Mouse (Mus musculus): Measurements from ENCODE around the gene Thada. TPM values are rescaled to one million over a fixed set of nuclear protein-coding genes. Genes with fewer than 3 reads are reported as not detected.

The Thada gene
- total RNA-seq, 2 experiments from 2014 or later = 27.1 to 28.2 TPM

GRCm38 (mm10) chr17:84351912-84352789 is 113.9 kb downstream of the Thada start:
- peak; percentile 87 for ATAC-seq (replicated peaks; ENCODE audit: poor library complexity)

GRCm38 (mm10) chr17:84351276-84351675 is 114.7 kb downstream of the Thada start:
- ATAC-seq (replicated peaks; ENCODE audit: poor library complexity) = no peak

GRCm38 (mm10) chr17:84348865-84349264 is 117.1 kb downstream of the Thada start:
- ATAC-seq (replicated peaks; ENCODE audit: poor library complexity) = no peak

DNA sequence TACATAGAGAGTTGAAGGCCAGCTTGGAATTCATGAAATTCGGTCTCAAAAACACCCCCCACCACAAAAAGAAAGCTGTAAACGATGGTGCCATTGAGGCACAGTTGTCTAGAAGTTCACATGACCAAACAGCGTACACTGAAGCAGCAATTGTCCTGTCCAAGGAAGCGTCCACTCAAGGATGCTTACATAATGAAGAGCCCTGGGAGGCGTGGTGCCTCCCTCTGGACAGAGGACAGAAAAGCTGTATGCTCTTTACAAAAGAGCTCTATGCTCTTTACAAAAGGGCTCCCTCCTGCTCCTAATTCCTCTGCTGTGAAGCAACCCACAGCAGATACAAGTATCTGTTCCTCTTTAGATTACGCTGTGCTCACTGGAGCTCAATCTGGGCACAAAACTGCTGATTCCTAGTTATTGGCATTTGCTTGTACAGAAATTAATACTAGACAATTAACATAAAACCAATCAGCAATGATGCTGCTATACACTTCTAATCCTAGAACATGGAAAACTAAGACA is 123.6 kb downstream of the Thada start:
- ATAC-seq (replicated peaks; ENCODE audit: poor library complexity) = peak; percentile 77

- ATAC-seq (replicated peaks; ENCODE audit: poor library complexity) = no peak
These were observed 124.3 kb downstream of the Thada start for GRCm38 (mm10) chr17:84341686-84342085.

GRCm38 (mm10) chr17:84340574-84340973 is 125.4 kb downstream of the Thada start:
- ATAC-seq (replicated peaks; ENCODE audit: poor library complexity) = peak; percentile 60

DNA sequence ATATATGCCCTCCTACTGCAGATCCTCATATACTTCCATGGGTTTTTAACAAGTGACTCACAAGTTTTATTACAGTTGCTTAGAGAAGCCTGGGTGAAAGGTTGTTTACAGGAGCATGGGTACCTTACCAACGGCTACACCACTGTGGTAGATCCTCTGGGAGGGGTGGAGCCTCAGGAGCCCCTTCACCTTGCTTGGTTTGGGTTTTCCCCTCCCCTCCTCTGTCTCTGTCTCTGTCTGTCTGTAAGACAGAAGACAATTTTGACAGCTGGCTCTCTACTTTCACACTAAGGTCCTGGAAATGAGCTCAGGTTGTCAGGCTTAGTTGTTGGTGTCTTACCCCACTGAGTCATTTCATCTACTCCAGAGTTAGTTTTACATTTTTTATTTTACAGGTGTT is 130.0 kb downstream of the Thada start:
- ATAC-seq (replicated peaks; ENCODE audit: poor library complexity) = no peak

DNA sequence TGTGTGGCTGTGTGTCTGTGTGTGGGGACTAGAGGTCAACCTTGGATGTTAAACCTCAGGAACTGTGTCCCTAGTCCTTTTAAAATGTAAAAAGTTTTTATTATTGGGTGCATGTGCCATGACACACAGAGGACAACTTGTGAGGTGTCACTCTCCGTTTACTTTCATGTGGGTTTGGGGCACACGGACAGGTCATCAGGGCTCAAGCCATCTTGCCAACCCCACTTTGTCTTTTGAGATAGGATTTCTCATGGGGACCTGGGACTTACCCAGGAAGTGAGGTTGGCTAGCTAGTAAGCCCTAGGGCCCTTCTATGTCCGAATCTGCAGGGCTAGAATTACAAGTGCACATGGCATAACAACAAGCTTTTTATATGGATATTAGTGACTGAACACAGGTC is 130.9 kb downstream of the Thada start:
- no peak for ATAC-seq (replicated peaks; ENCODE audit: poor library complexity)

DNA sequence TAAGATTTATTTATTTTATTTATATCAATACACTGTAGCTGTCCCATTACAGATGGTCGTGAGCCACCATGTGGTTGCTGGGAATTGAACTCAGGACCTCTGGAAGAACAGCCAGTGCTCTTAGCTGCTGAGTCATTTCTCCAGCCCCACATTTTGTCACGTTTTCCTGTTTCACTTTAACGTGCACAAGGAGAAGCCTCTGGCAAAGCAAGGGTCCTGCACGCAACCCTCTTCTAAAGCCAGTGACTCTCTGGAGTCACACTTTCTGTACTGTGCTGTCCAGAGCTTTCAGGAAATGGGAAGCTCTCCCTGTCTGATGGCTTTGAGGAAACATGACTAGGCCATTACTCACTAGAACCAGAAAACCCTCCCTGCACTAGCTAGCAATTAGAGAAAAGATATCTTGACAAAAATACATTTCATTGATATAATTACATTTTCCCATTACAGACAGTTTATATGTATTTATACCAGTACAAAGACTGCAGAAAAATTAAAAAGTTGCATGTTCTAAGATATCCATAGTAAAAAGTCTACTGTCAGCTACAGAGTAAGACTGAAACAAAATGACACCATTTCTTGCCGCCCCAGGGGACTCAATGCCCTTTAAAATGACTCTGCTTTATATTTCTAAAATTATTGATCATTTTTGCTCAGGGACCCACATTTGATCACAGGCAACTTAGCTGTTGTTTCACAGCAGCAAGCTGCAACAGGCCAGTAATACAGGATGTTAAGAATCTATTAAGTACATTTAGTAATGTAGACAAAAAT is 131.6 kb downstream of the Thada start:
- ATAC-seq (replicated peaks; ENCODE audit: poor library complexity) = peak; percentile 37

- peak; percentile 60; the same call in 1 of the 2 replicates for ATAC-seq (replicated peaks; ENCODE audit: poor library complexity)
These were observed 133.1 kb downstream of the Thada start for GRCm38 (mm10) chr17:84332940-84333339.

- ATAC-seq (replicated peaks; ENCODE audit: poor library complexity) = no peak
These were observed 135.0 kb downstream of the Thada start for GRCm38 (mm10) chr17:84330986-84331385.

GRCm38 (mm10) chr17:84330506-84330905 is 135.5 kb downstream of the Thada start:
- ATAC-seq (replicated peaks; ENCODE audit: poor library complexity) = no peak

DNA sequence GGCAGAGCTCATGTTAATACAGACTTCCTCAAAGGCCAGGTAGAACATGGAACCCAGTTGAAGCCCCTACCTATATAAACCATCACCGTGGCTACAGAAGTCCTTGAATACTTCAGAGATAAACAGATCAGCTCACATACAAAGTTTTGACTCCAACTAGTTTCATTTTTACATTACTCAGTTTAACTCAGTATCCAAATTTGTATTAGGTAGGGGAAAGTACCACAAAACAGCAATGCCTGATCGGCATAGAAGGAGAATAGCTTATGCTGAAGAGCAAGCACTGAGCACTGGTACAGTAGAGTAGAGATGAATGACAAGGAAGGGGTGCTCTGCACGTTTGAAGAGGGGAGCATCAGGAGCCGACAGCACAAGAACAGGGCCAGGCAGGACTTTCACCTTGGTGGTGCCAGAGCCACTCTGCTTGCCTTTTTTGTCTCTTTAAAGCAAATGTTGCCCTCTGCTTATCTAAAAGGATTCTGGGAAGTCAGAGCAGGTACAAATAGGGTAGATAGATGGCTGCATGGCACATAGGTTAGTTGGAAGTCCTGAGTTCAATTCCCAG is 136.0 kb downstream of the Thada start:
- ATAC-seq (replicated peaks; ENCODE audit: poor library complexity) = no peak

GRCm38 (mm10) chr17:84328526-84328925 is 137.5 kb downstream of the Thada start:
- peak; percentile 33; the same call in 1 of the 2 replicates for ATAC-seq (replicated peaks; ENCODE audit: poor library complexity)

- no peak for ATAC-seq (replicated peaks; ENCODE audit: poor library complexity)
These were observed 138.7 kb downstream of the Thada start for GRCm38 (mm10) chr17:84327051-84327925.

DNA sequence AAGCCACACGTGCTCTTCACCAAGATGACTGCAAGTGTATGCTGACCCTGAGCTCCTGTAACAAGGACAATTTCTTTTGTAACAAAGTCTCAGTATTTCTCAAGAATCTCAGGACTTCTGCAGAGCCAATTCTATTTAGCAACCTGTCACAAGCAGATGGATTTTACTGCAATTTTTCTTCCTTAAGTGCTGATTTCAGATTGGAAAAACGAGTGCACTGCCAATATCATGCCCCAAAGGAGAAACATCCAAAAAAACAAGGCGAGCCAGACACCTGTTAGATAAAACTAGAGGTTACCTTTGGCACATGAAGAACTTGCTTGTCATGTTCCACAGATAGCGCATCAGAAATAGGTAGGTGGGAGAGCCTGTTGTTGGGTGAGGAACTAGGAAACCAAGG is 143.8 kb downstream of the Thada start:
- ATAC-seq (replicated peaks; ENCODE audit: poor library complexity) = 0 out of 2 replicates have a peak, but pooled peaks have one; percentile 23

- ATAC-seq (replicated peaks; ENCODE audit: poor library complexity) = no peak
These were observed 144.7 kb downstream of the Thada start for GRCm38 (mm10) chr17:84321351-84321750.

- no peak for ATAC-seq (replicated peaks; ENCODE audit: poor library complexity)
These were observed 145.4 kb downstream of the Thada start for GRCm38 (mm10) chr17:84320576-84320975.

GRCm38 (mm10) chr17:84314341-84314740 is 151.7 kb downstream of the Thada start:
- no peak for ATAC-seq (replicated peaks; ENCODE audit: poor library complexity)

DNA sequence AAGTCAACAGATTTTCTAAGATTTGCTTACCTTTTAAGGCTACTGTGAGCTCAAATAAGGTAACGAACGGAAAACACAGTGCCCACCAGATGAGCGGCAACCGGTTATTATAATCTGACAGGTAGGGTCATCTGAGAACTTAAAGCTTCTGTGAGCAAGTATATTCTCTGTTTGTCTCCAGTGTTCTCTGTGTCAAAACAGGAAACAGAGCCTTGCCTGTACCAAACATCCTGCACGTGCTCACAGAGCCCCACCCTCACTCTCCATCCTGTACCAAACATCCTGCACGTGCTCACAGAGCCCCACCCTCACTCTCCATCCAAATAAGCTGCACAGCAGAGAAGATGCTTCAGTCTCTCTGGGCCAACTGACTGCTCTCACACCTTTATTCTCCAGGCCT is 152.5 kb downstream of the Thada start:
- 0 out of 2 replicates have a peak, but pooled peaks have one; percentile 26 for ATAC-seq (replicated peaks; ENCODE audit: poor library complexity)
